Mouse (Mus musculus) sigmoid colon, adult 10 weeks (tissue): Measurements from ENCODE around the gene Timd4. TPM values are rescaled to one million over a fixed set of nuclear protein-coding genes. Genes with fewer than 3 reads are reported as not detected.

Source experiments
- polyA plus RNA-seq: library from polyadenylated mRNA; stranded (reverse); fragments of 350-450 nt; fragmentation: Illumina TruSeq; extraction: RNeasy Lipid Tissue Mini Kit (QIAGEN cat#74804); gene quantifications from one replicate; pipeline ENCODE4 v1.2.3, GENCODE M21; 2014; ENCODE audit warnings: low read depth, low replicate concordance

Gene Timd4
- 4.9 TPM for polyA plus RNA-seq

DNA sequence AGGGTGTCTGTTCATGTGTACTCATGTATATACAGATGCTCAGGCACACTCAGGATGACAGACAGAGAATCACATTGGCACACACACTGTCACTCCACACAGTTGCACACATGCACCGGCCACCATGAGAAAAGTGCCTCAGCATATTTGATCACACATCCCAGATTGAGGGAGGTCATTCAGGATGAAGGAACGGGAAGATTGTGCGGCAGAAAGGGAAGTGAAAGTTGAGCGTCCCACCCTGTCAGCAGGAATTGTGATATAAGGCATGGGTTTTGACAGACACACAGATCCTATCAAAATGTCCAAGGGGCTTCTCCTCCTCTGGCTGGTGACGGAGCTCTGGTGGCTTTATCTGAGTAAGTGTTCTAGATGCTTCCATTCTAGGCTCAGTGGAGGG lies at the start of gene Timd4:
Gene Timd4 (plus strand): TSS at position 290 of the 400 bp plus-strand sequence.

Other genes with a start within 250 kb of the Timd4 start
- gene BC053393, start 239.3 kb upstream of the Timd4 start, polyA plus RNA-seq: not detected
- not detected for gene Dppa1, start 181.5 kb upstream of the Timd4 start, polyA plus RNA-seq
- not detected for gene Timd2, start 103.7 kb upstream of the Timd4 start, polyA plus RNA-seq
- 0.76 TPM for gene Havcr1, start 75.7 kb upstream of the Timd4 start, polyA plus RNA-seq